Mouse (Mus musculus): Measurements from ENCODE around the gene Tubgcp6. TPM values are rescaled to one million over a fixed set of nuclear protein-coding genes. Genes with fewer than 3 reads are reported as not detected.
A peak's percentile ranks its signal among the peaks of the same experiment; 100 is the strongest.

The Tubgcp6 gene
- polyA plus RNA-seq, 1 experiment from 2014 or later, result 22.1 TPM

- Histone ChIP-seq H3K36me3 (ENCODE audit: control insufficient read depth, insufficient read depth) (no peaks in the 10 kb centered on the region), H3K4me2 (ENCODE audit: low read length) (no peak overlapping the region), H3K27me3 (replicated peaks; ENCODE audit: control insufficient read depth, insufficient read depth, low read length) (peaks cover 2% of the 10 kb centered on the region; the same call in 1 of the 2 replicates), H3K4me1 (replicated peaks; ENCODE audit: control insufficient read depth, insufficient read depth, low read length) (peaks cover 15% of the 10 kb centered on the region), H3K4me3 (replicated peaks; ENCODE audit: low read length) (no peak overlapping the region), H3K27ac (ENCODE audit: low read length) (no peak overlapping the region), H3K9me3 (ENCODE audit: control insufficient read depth, low read length) (no peaks in the 10 kb centered on the region), H3K9ac (replicated peaks; ENCODE audit: low read depth, low read length) (no peak overlapping the region)
- no peak for ATAC-seq
- WGBS, result 69% methylated on average over 6 of the region's 6 CpGs
Measured at GRCm38 (mm10) chr15:89063536-89063935, 59.4 kb downstream of the Tubgcp6 start.

GRCm38 (mm10) chr15:89063001-89063400 is 59.9 kb downstream of the Tubgcp6 start:
- H3K4me2 ChIP-seq (ENCODE audit: low read length), result no peak overlapping the region
- no peak for ATAC-seq

GRCm38 (mm10) chr15:89062518-89062910 is 60.4 kb downstream of the Tubgcp6 start:
- no peak for ATAC-seq
- H3K36me3 ChIP-seq (ENCODE audit: control insufficient read depth, insufficient read depth), result no peaks in the 10 kb centered on the region
- no peaks in the 10 kb centered on the region for H3K9me3 ChIP-seq (ENCODE audit: control insufficient read depth, low read length)
- H3K4me2 ChIP-seq (ENCODE audit: low read length), result no peak overlapping the region
- H3K27ac ChIP-seq (ENCODE audit: low read length), result no peak overlapping the region
- H3K27me3 ChIP-seq (replicated peaks; ENCODE audit: control insufficient read depth, insufficient read depth, low read length), result no peaks in the 10 kb centered on the region
- H3K4me1 ChIP-seq (replicated peaks; ENCODE audit: control insufficient read depth, insufficient read depth, low read length), result peaks cover 15% of the 10 kb centered on the region
- 93% methylated on average over 5 of the region's 5 CpGs for WGBS
- H3K9ac ChIP-seq (replicated peaks; ENCODE audit: low read depth, low read length), result no peak overlapping the region
- H3K4me3 ChIP-seq (replicated peaks; ENCODE audit: low read length), result no peak overlapping the region

More at GRCm38 (mm10) chr15:89063001-89063400, 59.9 kb downstream of the Tubgcp6 start:
- H3K4me3 ChIP-seq (replicated peaks; ENCODE audit: low read length), result no peak overlapping the region
- no peak overlapping the region for H3K9ac ChIP-seq (replicated peaks; ENCODE audit: low read depth, low read length)
- H3K27me3 ChIP-seq (replicated peaks; ENCODE audit: control insufficient read depth, insufficient read depth, low read length), result 0 out of 2 replicates have a peak, but pooled peaks cover 1% of the 10 kb centered on the region
- 90% methylated on average over 7 of the region's 7 CpGs for WGBS
- peaks cover 15% of the 10 kb centered on the region for H3K4me1 ChIP-seq (replicated peaks; ENCODE audit: control insufficient read depth, insufficient read depth, low read length)
- no peaks in the 10 kb centered on the region for H3K9me3 ChIP-seq (ENCODE audit: control insufficient read depth, low read length)
- H3K27ac ChIP-seq (ENCODE audit: low read length), result no peak overlapping the region
- no peaks in the 10 kb centered on the region for H3K36me3 ChIP-seq (ENCODE audit: control insufficient read depth, insufficient read depth)

GRCm38 (mm10) chr15:89061761-89062517 is 61.0 kb downstream of the Tubgcp6 start:
- H3K9ac ChIP-seq (replicated peaks; ENCODE audit: low read depth, low read length), result no peak overlapping the region
- ATAC-seq, result no peak
- no peak overlapping the region for H3K27ac ChIP-seq (ENCODE audit: low read length)
- no peaks in the 10 kb centered on the region for H3K9me3 ChIP-seq (ENCODE audit: control insufficient read depth, low read length)
- no peaks in the 10 kb centered on the region for H3K27me3 ChIP-seq (replicated peaks; ENCODE audit: control insufficient read depth, insufficient read depth, low read length)
- H3K4me2 ChIP-seq (ENCODE audit: low read length), result no peak overlapping the region
- H3K36me3 ChIP-seq (ENCODE audit: control insufficient read depth, insufficient read depth), result no peaks in the 10 kb centered on the region
- 87% methylated on average over 6 of the region's 6 CpGs for WGBS
- H3K4me1 ChIP-seq (replicated peaks; ENCODE audit: control insufficient read depth, insufficient read depth, low read length), result peaks cover 15% of the 10 kb centered on the region
- no peak overlapping the region for H3K4me3 ChIP-seq (replicated peaks; ENCODE audit: low read length)

GRCm38 (mm10) chr15:89060811-89061460 is 62.0 kb downstream of the Tubgcp6 start:
- Histone ChIP-seq H3K4me2 (ENCODE audit: low read length) (peak overlapping the region; percentile 94), H3K27ac (ENCODE audit: low read length) (no peak overlapping the region), H3K4me1 (replicated peaks; ENCODE audit: control insufficient read depth, insufficient read depth, low read length) (peaks cover 15% of the 10 kb centered on the region), H3K4me3 (replicated peaks; ENCODE audit: low read length) (peak overlapping the region; percentile 69), H3K36me3 (ENCODE audit: control insufficient read depth, insufficient read depth) (no peaks in the 10 kb centered on the region), H3K9me3 (ENCODE audit: control insufficient read depth, low read length) (no peaks in the 10 kb centered on the region), H3K9ac (replicated peaks; ENCODE audit: low read depth, low read length) (0 out of 2 replicates have a peak overlapping the region, but pooled peaks have one; percentile 0), H3K27me3 (replicated peaks; ENCODE audit: control insufficient read depth, insufficient read depth, low read length) (no peaks in the 10 kb centered on the region)
- peak; percentile 19; the same call in 1 of the 2 replicates for ATAC-seq
- WGBS, result 92% methylated on average over 12 of the region's 12 CpGs

- WGBS, result 1% methylated on average over 40 of the region's 48 CpGs
- H3K27me3 ChIP-seq (replicated peaks; ENCODE audit: control insufficient read depth, insufficient read depth, low read length), result no peaks in the 10 kb centered on the region
- no peaks in the 10 kb centered on the region for H3K9me3 ChIP-seq (ENCODE audit: control insufficient read depth, low read length)
- ATAC-seq, result peak; percentile 36
- peak overlapping the region; percentile 82 for H3K9ac ChIP-seq (replicated peaks; ENCODE audit: low read depth, low read length)
- peak overlapping the region; percentile 69 for H3K4me3 ChIP-seq (replicated peaks; ENCODE audit: low read length)
- peak overlapping the region; percentile 37; the same call in 1 of the 2 replicates for H3K27ac ChIP-seq (ENCODE audit: low read length)
- peaks cover 15% of the 10 kb centered on the region for H3K4me1 ChIP-seq (replicated peaks; ENCODE audit: control insufficient read depth, insufficient read depth, low read length)
- H3K4me2 ChIP-seq (ENCODE audit: low read length), result peak overlapping the region; percentile 94
- H3K36me3 ChIP-seq (ENCODE audit: control insufficient read depth, insufficient read depth), result no peaks in the 10 kb centered on the region
Measured at GRCm38 (mm10) chr15:89060032-89060681, 62.8 kb downstream of the Tubgcp6 start.

- H3K27me3 ChIP-seq (replicated peaks; ENCODE audit: control insufficient read depth, insufficient read depth, low read length), result no peaks in the 10 kb centered on the region
- H3K9me3 ChIP-seq (ENCODE audit: control insufficient read depth, low read length), result no peaks in the 10 kb centered on the region
- peak; percentile 34 for ATAC-seq
- H3K4me2 ChIP-seq (ENCODE audit: low read length), result peak within 1 kb of the TSS; percentile 94
- H3K27ac ChIP-seq (ENCODE audit: low read length), result peak within 1 kb of the TSS; percentile 37; the same call in 1 of the 2 replicates
- no peaks in the 10 kb centered on the region for H3K36me3 ChIP-seq (ENCODE audit: control insufficient read depth, insufficient read depth)
- peak within 1 kb of the TSS; percentile 82 for H3K9ac ChIP-seq (replicated peaks; ENCODE audit: low read depth, low read length)
- H3K4me3 ChIP-seq (replicated peaks; ENCODE audit: low read length), result peak within 1 kb of the TSS; percentile 69
- WGBS, result under 1% methylated on average over 38 of the region's 57 CpGs
- peaks cover 15% of the 10 kb centered on the region for H3K4me1 ChIP-seq (replicated peaks; ENCODE audit: control insufficient read depth, insufficient read depth, low read length)
Measured at GRCm38 (mm10) chr15:89059161-89059931, 63.6 kb downstream of the Tubgcp6 start, which contains the start of gene Panx2. Panx2 (plus strand) TSS chr15:89059734.

GRCm38 (mm10) chr15:89058736-89059135 is 64.2 kb downstream of the Tubgcp6 start:
- no peak for ATAC-seq
- Histone ChIP-seq H3K9me3 (ENCODE audit: control insufficient read depth, low read length) (no peaks in the 10 kb centered on the region), H3K4me1 (replicated peaks; ENCODE audit: control insufficient read depth, insufficient read depth, low read length) (peaks cover 15% of the 10 kb centered on the region), H3K4me3 (replicated peaks; ENCODE audit: low read length) (peak overlapping the region; percentile 69), H3K9ac (replicated peaks; ENCODE audit: low read depth, low read length) (peak overlapping the region; percentile 82; the same call in 1 of the 2 replicates), H3K27me3 (replicated peaks; ENCODE audit: control insufficient read depth, insufficient read depth, low read length) (no peaks in the 10 kb centered on the region), H3K4me2 (ENCODE audit: low read length) (peak overlapping the region; percentile 94), H3K27ac (ENCODE audit: low read length) (no peak overlapping the region), H3K36me3 (ENCODE audit: control insufficient read depth, insufficient read depth) (no peaks in the 10 kb centered on the region)
- WGBS, result 27% methylated on average over 6 of the region's 6 CpGs

Data from forebrain, embryonic 16.5 days (tissue).